Mouse (Mus musculus) CH12.LX (cell line): ENCODE measurements around the gene Ficd. TPM values are rescaled to one million over a fixed set of nuclear protein-coding genes. Genes with fewer than 3 reads are reported as not detected.
A peak's percentile ranks its signal among the peaks of the same experiment; 100 is the strongest.

Experiments used
- DNase-seq: peaks from one replicate; pipeline ENCODE4 v3.0.0-alpha.2; 2013; ENCODE audit errors: extremely low read depth
- H3K27ac ChIP-seq: 2 replicates; pipeline ENCODE4 v1.5.1; 2012; ENCODE audit warnings: low read depth, mild to moderate bottlenecking, control low read depth, moderate library complexity; ENCODE audit not compliant: insufficient read depth
- H3K27me3 ChIP-seq: replicated peaks from 2 replicates; pipeline ENCODE3; 2012; ENCODE audit warnings: inconsistent platforms
- H3K36me3 ChIP-seq, 2 experiments: replicated peaks in 1 of 2; 2 replicates each; pipeline versions ENCODE3 to v1.6.1; 2012; ENCODE audit warnings: inconsistent platforms in 1 of 2, low read length in 1 of 2, mild to moderate bottlenecking in 1 of 2, mixed read lengths in 1 of 2, moderate library complexity in 1 of 2; ENCODE audit not compliant: control insufficient read depth in 1 of 2, insufficient read depth in 1 of 2
- H3K4me1 ChIP-seq, 2 experiments: 2 replicates each; pipeline ENCODE4 v1.6.1; 2012; ENCODE audit warnings: inconsistent platforms in 1 of 2, moderate library complexity in 1 of 2; ENCODE audit not compliant: insufficient read depth in 2 of 2, control insufficient read depth in 1 of 2
- H3K4me2 ChIP-seq: 2 replicates; pipeline ENCODE4 v1.6.1; 2012; ENCODE audit warnings: low read depth, mild to moderate bottlenecking, control low read depth; ENCODE audit not compliant: poor library complexity, insufficient read depth, severe bottlenecking
- H3K4me3 ChIP-seq, 3 experiments: fragments of 150-350 bp in 1 of 3; sonication (generic) in 1 of 3; replicated peaks in 1 of 3; 2 replicates each; pipeline versions ENCODE3 to v1.5.1; 2011 to 2012; ENCODE audit warnings: low read depth in 2 of 3, low read length in 2 of 3, mild to moderate bottlenecking in 2 of 3, moderate library complexity in 2 of 3, control low read depth in 1 of 3, improper control_type of control experiment in 1 of 3, inconsistent platforms in 1 of 3, mixed read lengths in 1 of 3; ENCODE audit not compliant: poor library complexity in 1 of 3
- H3K79me2 ChIP-seq: replicated peaks from 2 replicates; pipeline ENCODE4 v1.6.1; 2012; ENCODE audit warnings: mild to moderate bottlenecking, moderate library complexity; ENCODE audit not compliant: control insufficient read depth, poor library complexity, insufficient read depth, severe bottlenecking; ENCODE audit errors: extremely low read depth
- H3K9ac ChIP-seq: 2 replicates; pipeline ENCODE4 v1.6.1; 2012; ENCODE audit warnings: low read depth, mild to moderate bottlenecking, control low read depth, moderate library complexity; ENCODE audit not compliant: insufficient read depth
- H3K9me3 ChIP-seq: replicated peaks from 2 replicates; pipeline ENCODE3; 2012; ENCODE audit warnings: low read length, inconsistent platforms, mixed read lengths
- BHLHE40 ChIP-seq: IDR thresholded peaks from 2 replicates; pipeline ENCODE4 v1.6.1; 2011; ENCODE audit warnings: mild to moderate bottlenecking, low read depth, low read length, improper control_type of control experiment
- CHD1 ChIP-seq: IDR thresholded peaks from 2 replicates; pipeline ENCODE4 v1.6.1; 2012; ENCODE audit warnings: low read depth, low read length, improper control_type of control experiment, inconsistent platforms
- EP300 ChIP-seq: IDR thresholded peaks from 2 replicates; pipeline ENCODE4 v1.6.1; 2011; ENCODE audit warnings: low read length, improper control_type of control experiment
- ETS1 ChIP-seq: conservative IDR thresholded peaks from 2 replicates; pipeline ENCODE4 v1.6.1; 2012; ENCODE audit warnings: low read depth, mild to moderate bottlenecking, inconsistent platforms, low read length, improper control_type of control experiment, moderate library complexity
- HCFC1 ChIP-seq: IDR thresholded peaks from 2 replicates; pipeline ENCODE4 v1.6.1; 2012; ENCODE audit warnings: low read depth, mild to moderate bottlenecking, inconsistent platforms, low read length, improper control_type of control experiment
- IRF4 ChIP-seq: IDR thresholded peaks from 2 replicates; pipeline ENCODE4 v1.6.1; 2014; ENCODE audit warnings: low read depth, mild to moderate bottlenecking, inconsistent platforms, low read length, improper control_type of control experiment
- JUN ChIP-seq: IDR thresholded peaks from 2 replicates; pipeline ENCODE4 v1.6.1; 2011; ENCODE audit warnings: low read depth, mild to moderate bottlenecking, low read length, improper control_type of control experiment, moderate library complexity; ENCODE audit not compliant: insufficient read depth
- KAT2A ChIP-seq: IDR thresholded peaks from 2 replicates; pipeline ENCODE4 v1.6.1; 2012; ENCODE audit warnings: low read length, improper control_type of control experiment, inconsistent platforms; ENCODE audit not compliant: insufficient replicate concordance
- MAFK ChIP-seq: IDR thresholded peaks from 2 replicates; pipeline ENCODE4 v1.6.1; 2011; ENCODE audit warnings: low read length, improper control_type of control experiment; ENCODE audit not compliant: insufficient replicate concordance
- MAX ChIP-seq: IDR thresholded peaks from 2 replicates; pipeline ENCODE4 v1.6.1; 2011; ENCODE audit warnings: low read length, improper control_type of control experiment
- MAZ ChIP-seq: IDR thresholded peaks from 2 replicates; pipeline ENCODE4 v1.6.1; 2012; ENCODE audit warnings: low read depth, mild to moderate bottlenecking, inconsistent platforms, low read length, improper control_type of control experiment, moderate library complexity
- MEF2A ChIP-seq: IDR thresholded peaks from 2 replicates; pipeline ENCODE4 v1.6.1; 2014; ENCODE audit warnings: low read depth, mild to moderate bottlenecking, inconsistent platforms, low read length, improper control_type of control experiment, borderline replicate concordance
- MXI1 ChIP-seq: IDR thresholded peaks from 2 replicates; pipeline ENCODE4 v1.6.1; 2011; ENCODE audit warnings: mild to moderate bottlenecking, low read depth, low read length, improper control_type of control experiment
- MYC ChIP-seq: IDR thresholded peaks from 2 replicates; pipeline ENCODE4 v1.6.1; 2011; ENCODE audit warnings: low read depth, mild to moderate bottlenecking, improper control_type of control experiment, low read length
- PAX5 ChIP-seq: IDR thresholded peaks from 2 replicates; pipeline ENCODE4 v1.6.1; 2012; ENCODE audit warnings: low read length, inconsistent platforms, mixed read lengths
- SIN3A ChIP-seq: IDR thresholded peaks from 2 replicates; pipeline ENCODE4 v1.6.1; 2012; ENCODE audit warnings: low read length, improper control_type of control experiment, inconsistent platforms
- TBP ChIP-seq: conservative IDR thresholded peaks from 2 replicates; pipeline ENCODE4 v1.6.1; 2011; ENCODE audit warnings: low read depth, low read length, improper control_type of control experiment
- TCF12 ChIP-seq: IDR thresholded peaks from 2 replicates; pipeline ENCODE4 v1.6.1; 2014; ENCODE audit warnings: low read depth, mild to moderate bottlenecking, inconsistent platforms, low read length, improper control_type of control experiment
- UBTF ChIP-seq: IDR thresholded peaks from 2 replicates; pipeline ENCODE4 v1.6.1; 2012; ENCODE audit warnings: low read depth, mild to moderate bottlenecking, inconsistent platforms, low read length, improper control_type of control experiment, moderate library complexity
- ZNF384 ChIP-seq: IDR thresholded peaks from 2 replicates; pipeline ENCODE4 v1.6.1; 2012; ENCODE audit warnings: low read depth, low read length, improper control_type of control experiment, inconsistent platforms
- dilution Hi-C: fragments of 300-500 bp; cut with MboI; formaldehyde crosslinking; loops from 2 replicates; pipeline ENCODE4 v1.14.3; 2020; ENCODE audit warnings: low sequenced_read_pairs; ENCODE audit not compliant: extremely low pct_unique_long_range_greater_than_20kb, extremely low pct_ligation_motif_present
- in situ Hi-C: fragments of 300-500 bp; cut with MboI; formaldehyde crosslinking; loops from 3 replicates; pipeline ENCODE4 v1.14.3; 2019; ENCODE audit warnings: low sequenced_read_pairs, low pct_ligation_motif_present, low pct_unique_long_range_greater_than_20kb, mixed read lengths
- polyA plus RNA-seq: library from polyadenylated mRNA; unstranded; fragments of >175 nt; gene quantifications from 2 replicates; pipeline ENCODE4 v1.2.1, GENCODE M21; 2012; ENCODE audit warnings: low read depth; ENCODE audit not compliant: insufficient read length
- total RNA-seq, 2 experiments: library from RNA; depleted of rRNA; stranded (reverse); fragments of 300-350 nt in 1 of 2; fragments of >200 nt in 1 of 2; gene quantifications; 2 replicates each; pipeline ENCODE4 v1.2.3; 2012 to 2014

Ficd gene
- total and polyA plus RNA-seq, 3 experiments, result 2.4 to 2.5 (median 2.4) TPM

- TF ChIP-seq MAX, result peak; percentile 50; the same call in 1 of the 2 replicates
- TF ChIP-seq HCFC1, result peak; percentile 48; the same call in 1 of the 2 replicates
- TF ChIP-seq BHLHE40, result peak; percentile 65
- 0 out of 2 replicates have a peak, but pooled peaks have one; percentile 37 for TF ChIP-seq MYC
- no peak for TF ChIP-seq UBTF
- TF ChIP-seq TCF12, result no peak
- TF ChIP-seq MAZ, result peak; percentile 82
These were observed 38.1 kb downstream of the Ficd start (continued) for GRCm38 (mm10) chr5:113773664-113774063.

- peak overlapping the region in 1 of 3 experiments; percentile 6 for H3K4me3 ChIP-seq
- in situ Hi-C loops, result loop anchor here (5.0 to 10.0 kb wide), 2 partner anchors 37 to 59 kb away; partner anchors contain the start of gene Selplg
- H3K9ac ChIP-seq, result no peak overlapping the region
- dilution Hi-C loops, result no loop called here
- H3K4me2 ChIP-seq, result no peak overlapping the region
- H3K36me3 ChIP-seq, result peaks cover 21 to 42% of the 10 kb centered on the region in 2 experiments
- TF ChIP-seq PAX5, result no peak
- TF ChIP-seq CHD1, result no peak
- no peak for TF ChIP-seq BHLHE40
- TF ChIP-seq MAZ, result no peak
- TF ChIP-seq, all 38 proteins: peak for 0
- peak; percentile 51 for DNase-seq
- H3K4me1 ChIP-seq, result peaks cover 33 to 57% of the 10 kb centered on the region in 2 experiments
- no peaks in the 10 kb centered on the region for H3K27me3 ChIP-seq
- H3K27ac ChIP-seq, result peak overlapping the region; percentile 95
- H3K9me3 ChIP-seq, result no peaks in the 10 kb centered on the region
- H3K79me2 ChIP-seq, result peaks cover 22% of the 10 kb centered on the region
These were observed 40.0 kb downstream of the Ficd start for GRCm38 (mm10) chr5:113775585-113775984.

GRCm38 (mm10) chr5:113776128-113776895 is 40.7 kb downstream of the Ficd start:
- Histone ChIP-seq H3K4me3 (peak overlapping the region in 1 of 3 experiments; percentile 29), H3K9ac (no peak overlapping the region)
- DNase-seq, result peak; percentile 74

More at GRCm38 (mm10) chr5:113776128-113776895, 40.7 kb downstream of the Ficd start:
- peaks cover 33 to 57% of the 10 kb centered on the region in 2 experiments for H3K4me1 ChIP-seq
- H3K4me2 ChIP-seq, result peak overlapping the region; percentile 14; the same call in 1 of the 2 replicates
- in situ Hi-C loops, result loop anchor here (5.0 to 10.0 kb wide), 2 partner anchors 36 to 58 kb away; partner anchors contain the start of gene Selplg
- peaks cover 21 to 42% of the 10 kb centered on the region in 2 experiments for H3K36me3 ChIP-seq
- TF ChIP-seq ZNF384 (no peak), MAX (peak; percentile 68), ETS1 (peak; percentile 45), EP300 (peak; percentile 92), TBP (0 out of 2 replicates have a peak, but pooled peaks have one; percentile 29), JUN (no peak), HCFC1 (no peak), CHD1 (0 out of 2 replicates have a peak, but pooled peaks have one; percentile 11), IRF4 (peak; percentile 96), MYC (peak; percentile 78), KAT2A (0 out of 2 replicates have a peak, but pooled peaks have one; percentile 15), TCF12 (peak; percentile 93), SIN3A (peak; percentile 38; the same call in 1 of the 2 replicates), BHLHE40 (peak; percentile 85), MAZ (0 out of 2 replicates have a peak, but pooled peaks have one; percentile 59), MAFK (no peak), MEF2A (peak; percentile 71; the same call in 1 of the 2 replicates), MXI1 (no peak)
- TF ChIP-seq, all 38 proteins: peak for 13
- Histone ChIP-seq H3K9me3 (no peaks in the 10 kb centered on the region), H3K79me2 (peaks cover 15% of the 10 kb centered on the region), H3K27me3 (no peaks in the 10 kb centered on the region), H3K27ac (peak overlapping the region; percentile 95)
- dilution Hi-C loops, result no loop called here
